Mouse (Mus musculus): ENCODE data around the gene Olfr557. TPM values are rescaled to one million over a fixed set of nuclear protein-coding genes. Genes with fewer than 3 reads are reported as not detected.
A peak's percentile ranks its signal among the peaks of the same experiment; 100 is the strongest.

The Olfr557 gene
- total RNA-seq (2012; rRNA removed): not detected in 2 replicates
- not detected in 2 replicates for total RNA-seq (2014; rRNA removed)
- not detected in 2 replicates for polyA plus RNA-seq (2012; ENCODE audit: insufficient read length, low read depth)

DNA sequence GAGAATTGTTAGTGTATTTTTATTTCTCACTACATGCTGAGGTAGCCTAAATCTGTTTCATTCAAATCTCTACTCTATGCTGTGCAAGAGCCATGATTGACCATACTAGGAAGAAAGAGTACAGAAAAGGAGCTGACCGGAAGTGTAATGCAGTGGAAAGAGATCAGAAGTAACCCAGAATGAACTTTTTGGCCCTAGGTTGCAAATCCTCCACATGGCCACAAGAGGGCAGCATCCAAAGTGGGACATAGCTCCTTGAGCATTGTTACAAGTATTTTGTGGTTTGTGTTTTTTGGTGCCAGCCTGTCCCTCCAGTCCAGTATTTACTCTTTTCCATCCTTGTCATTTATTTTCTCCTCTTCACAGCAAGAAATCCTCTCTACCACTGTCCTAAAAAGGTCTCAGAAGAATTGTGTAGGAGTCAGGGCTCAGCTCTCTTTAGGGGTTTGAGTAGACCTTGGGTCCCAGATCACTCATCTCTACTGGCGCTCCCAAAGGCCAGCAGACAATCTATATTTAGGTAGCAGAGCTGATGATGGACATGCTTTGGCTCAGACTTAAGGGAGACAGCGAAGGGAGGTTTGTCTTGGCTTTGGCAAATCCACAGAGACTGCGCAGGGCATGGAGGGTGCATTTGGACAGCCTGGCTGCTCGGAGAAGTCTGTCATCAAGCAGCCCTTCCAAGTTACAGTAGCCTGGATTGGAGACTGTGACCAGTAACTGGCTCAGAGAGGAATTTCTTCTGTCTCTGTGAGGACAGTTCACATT is at the start of gene Olfr557:
Olfr557 (plus strand) TSS at position 553 of the 768 bp plus-strand sequence.
- Histone ChIP-seq H3K79me2 (replicated peaks; ENCODE audit: control insufficient read depth, extremely low read depth, insufficient read depth, poor library complexity, severe bottlenecking) (no peaks in the 10 kb centered on the region), H3K9ac (ENCODE audit: insufficient read depth, low read depth) (no peak within 1 kb of the TSS), H3K4me1 (ENCODE audit: control insufficient read depth in 1 of 2, insufficient read depth in 2 of 2) (0 out of 4 replicates have a peak, but pooled peaks cover 0 to 2% of the 10 kb centered on the region in 2 experiments), H3K4me2 (ENCODE audit: insufficient read depth, low read depth, poor library complexity, severe bottlenecking) (peak within 1 kb of the TSS; percentile 21; the same call in 1 of the 2 replicates), H3K9me3 (replicated peaks; ENCODE audit: low read length) (no peaks in the 10 kb centered on the region), H3K27ac (ENCODE audit: insufficient read depth, low read depth) (no peak within 1 kb of the TSS), H3K4me3 (replicated peaks in 1 of 3; ENCODE audit: low read depth in 2 of 3, low read length in 2 of 3, poor library complexity in 1 of 3) (no peak within 1 kb of the TSS), H3K36me3 (replicated peaks in 1 of 2; ENCODE audit: control insufficient read depth in 1 of 2, insufficient read depth in 1 of 2, low read length in 1 of 2) (no peaks in the 10 kb centered on the region), H3K27me3 (replicated peaks) (peaks cover 5% of the 10 kb centered on the region)
- no peak for TF ChIP-seq GABPA (IDR thresholded peaks at IDR 0.05; ENCODE audit: insufficient replicate concordance, low read depth, low read length)
- TF ChIP-seq TBP (conservative IDR thresholded peaks at IDR 0.05; ENCODE audit: low read depth, low read length): no peak
- TF ChIP-seq MAZ (IDR thresholded peaks at IDR 0.05; ENCODE audit: low read depth, low read length): no peak
- peak; percentile 54 for TF ChIP-seq ELF1 (IDR thresholded peaks at IDR 0.05; ENCODE audit: low read depth, low read length)
- no peak for TF ChIP-seq CHD1 (IDR thresholded peaks at IDR 0.05; ENCODE audit: low read depth, low read length)
- peak; percentile 83 to 96 for TF ChIP-seq CTCF (conservative IDR thresholded peaks at IDR 0.05 in 1 of 2, IDR thresholded peaks at IDR 0.05 in 1 of 2; ENCODE audit: low read depth in 2 of 2, low read length in 2 of 2)
- no peak for TF ChIP-seq EP300 (IDR thresholded peaks at IDR 0.05; ENCODE audit: low read length)
- TF ChIP-seq RAD21 (IDR thresholded peaks at IDR 0.05; ENCODE audit: low read depth, low read length): peak; percentile 55
- TF ChIP-seq JUND (conservative IDR thresholded peaks at IDR 0.05; ENCODE audit: low read depth, low read length): no peak
- TF ChIP-seq POLR2AphosphoS2 (IDR thresholded peaks at IDR 0.05; ENCODE audit: low read depth, low read length): no peak
- peak; percentile 75 for TF ChIP-seq SMC3 (IDR thresholded peaks at IDR 0.05; ENCODE audit: low read depth, low read length)
- no peak for TF ChIP-seq ZC3H11A (IDR thresholded peaks at IDR 0.05; ENCODE audit: low read depth, low read length)
- no peak for TF ChIP-seq PAX5 (IDR thresholded peaks at IDR 0.05; ENCODE audit: low read length)
- no peak for TF ChIP-seq NELFE (IDR thresholded peaks at IDR 0.05; ENCODE audit: low read depth, low read length)
- no peak for TF ChIP-seq HCFC1 (IDR thresholded peaks at IDR 0.05; ENCODE audit: low read depth, low read length)
- no peak for TF ChIP-seq MAX (IDR thresholded peaks at IDR 0.05; ENCODE audit: low read length)
- in situ Hi-C loops (cut with MboI; ENCODE audit: low pct_ligation_motif_present, low pct_unique_long_range_greater_than_20kb, low sequenced_read_pairs): no loop called here
- peak; percentile 70 for DNase-seq (ENCODE audit: extremely low read depth)
- dilution Hi-C loops (cut with MboI; ENCODE audit: extremely low pct_ligation_motif_present, extremely low pct_unique_long_range_greater_than_20kb, low sequenced_read_pairs): no loop called here

GRCm38 (mm10) chr7:102658523-102658922 is 37.2 kb upstream of the Olfr557 start, which contains the start of gene Olfr555:
Olfr555 (plus strand) TSS chr7:102658823.
- H3K9me3 ChIP-seq (replicated peaks; ENCODE audit: low read length): no peaks in the 10 kb centered on the region
- H3K4me3 ChIP-seq (replicated peaks in 1 of 3; ENCODE audit: low read depth in 2 of 3, low read length in 2 of 3, poor library complexity in 1 of 3): no peak within 1 kb of the TSS
- no peaks in the 10 kb centered on the region for H3K4me1 ChIP-seq (ENCODE audit: control insufficient read depth in 1 of 2, insufficient read depth in 2 of 2)
- no peak within 1 kb of the TSS for H3K9ac ChIP-seq (ENCODE audit: insufficient read depth, low read depth)
- H3K79me2 ChIP-seq (replicated peaks; ENCODE audit: control insufficient read depth, extremely low read depth, insufficient read depth, poor library complexity, severe bottlenecking): no peaks in the 10 kb centered on the region
- DNase-seq (ENCODE audit: extremely low read depth): no peak
- TF ChIP-seq ZMIZ1 (IDR thresholded peaks at IDR 0.05; ENCODE audit: low read depth, low read length): no peak
- no peak for TF ChIP-seq E2F4 (IDR thresholded peaks at IDR 0.05; ENCODE audit: insufficient replicate concordance, low read depth, low read length)
- no peak for TF ChIP-seq USF2 (conservative IDR thresholded peaks at IDR 0.05; ENCODE audit: low read depth, low read length)
- no peak for TF ChIP-seq SIN3A (IDR thresholded peaks at IDR 0.05; ENCODE audit: low read length)
- TF ChIP-seq POLR2A (IDR thresholded peaks at IDR 0.05; ENCODE audit: low read depth, low read length): no peak
- no peaks in the 10 kb centered on the region for H3K27me3 ChIP-seq (replicated peaks)
- no peak within 1 kb of the TSS for H3K27ac ChIP-seq (ENCODE audit: insufficient read depth, low read depth)
- dilution Hi-C loops (cut with MboI; ENCODE audit: extremely low pct_ligation_motif_present, extremely low pct_unique_long_range_greater_than_20kb, low sequenced_read_pairs): no loop called here
- no peaks in the 10 kb centered on the region for H3K36me3 ChIP-seq (replicated peaks in 1 of 2; ENCODE audit: control insufficient read depth in 1 of 2, insufficient read depth in 1 of 2, low read length in 1 of 2)
- H3K4me2 ChIP-seq (ENCODE audit: insufficient read depth, low read depth, poor library complexity, severe bottlenecking): no peak within 1 kb of the TSS
- in situ Hi-C loops (cut with MboI; ENCODE audit: low pct_ligation_motif_present, low pct_unique_long_range_greater_than_20kb, low sequenced_read_pairs): no loop called here
